Mouse (Mus musculus): ENCODE data around the gene Socs7. TPM values are rescaled to one million over a fixed set of nuclear protein-coding genes. Genes with fewer than 3 reads are reported as not detected.

The Socs7 gene
- 1.4 TPM for polyA plus RNA-seq (2017; shearing (Covaris generic))

DNA sequence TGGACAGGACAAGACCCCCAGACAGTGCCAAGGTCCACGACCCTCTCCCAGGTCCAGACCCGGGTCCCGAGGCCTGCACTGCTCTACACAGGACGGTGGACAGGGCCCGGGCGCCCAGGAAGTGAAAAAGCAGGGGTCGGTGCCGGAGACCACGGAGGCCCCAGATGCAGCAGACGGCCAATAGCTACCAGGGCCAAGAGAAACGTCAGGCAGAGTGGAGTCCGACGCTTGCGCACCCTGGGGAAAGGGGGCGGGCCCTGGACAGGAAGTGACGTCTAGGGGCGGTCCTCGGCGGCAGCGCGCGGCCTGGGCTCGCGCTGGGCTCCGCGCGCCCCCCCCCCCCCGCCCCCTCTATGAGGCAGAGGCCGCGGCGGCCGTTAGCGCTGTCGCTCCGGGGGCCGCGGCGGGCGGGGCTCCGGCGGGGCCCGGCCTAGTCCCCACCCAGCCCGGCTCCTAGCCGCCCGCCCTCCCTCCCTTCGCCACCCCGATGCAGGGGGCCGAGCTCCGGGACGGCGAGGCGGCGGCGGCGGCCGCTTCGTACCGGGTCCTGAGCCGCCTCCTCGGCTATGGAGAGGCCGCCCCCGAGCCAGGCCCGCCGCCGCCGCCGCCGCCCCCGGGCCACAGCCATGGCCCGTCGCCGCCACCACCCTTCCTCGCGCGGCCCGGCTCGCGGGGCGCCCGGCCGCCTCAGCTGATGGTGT, at the start of gene Socs7:
Gene Socs7, plus strand, starts transcription at position 604 of the 701 bp plus-strand sequence.

DNA sequence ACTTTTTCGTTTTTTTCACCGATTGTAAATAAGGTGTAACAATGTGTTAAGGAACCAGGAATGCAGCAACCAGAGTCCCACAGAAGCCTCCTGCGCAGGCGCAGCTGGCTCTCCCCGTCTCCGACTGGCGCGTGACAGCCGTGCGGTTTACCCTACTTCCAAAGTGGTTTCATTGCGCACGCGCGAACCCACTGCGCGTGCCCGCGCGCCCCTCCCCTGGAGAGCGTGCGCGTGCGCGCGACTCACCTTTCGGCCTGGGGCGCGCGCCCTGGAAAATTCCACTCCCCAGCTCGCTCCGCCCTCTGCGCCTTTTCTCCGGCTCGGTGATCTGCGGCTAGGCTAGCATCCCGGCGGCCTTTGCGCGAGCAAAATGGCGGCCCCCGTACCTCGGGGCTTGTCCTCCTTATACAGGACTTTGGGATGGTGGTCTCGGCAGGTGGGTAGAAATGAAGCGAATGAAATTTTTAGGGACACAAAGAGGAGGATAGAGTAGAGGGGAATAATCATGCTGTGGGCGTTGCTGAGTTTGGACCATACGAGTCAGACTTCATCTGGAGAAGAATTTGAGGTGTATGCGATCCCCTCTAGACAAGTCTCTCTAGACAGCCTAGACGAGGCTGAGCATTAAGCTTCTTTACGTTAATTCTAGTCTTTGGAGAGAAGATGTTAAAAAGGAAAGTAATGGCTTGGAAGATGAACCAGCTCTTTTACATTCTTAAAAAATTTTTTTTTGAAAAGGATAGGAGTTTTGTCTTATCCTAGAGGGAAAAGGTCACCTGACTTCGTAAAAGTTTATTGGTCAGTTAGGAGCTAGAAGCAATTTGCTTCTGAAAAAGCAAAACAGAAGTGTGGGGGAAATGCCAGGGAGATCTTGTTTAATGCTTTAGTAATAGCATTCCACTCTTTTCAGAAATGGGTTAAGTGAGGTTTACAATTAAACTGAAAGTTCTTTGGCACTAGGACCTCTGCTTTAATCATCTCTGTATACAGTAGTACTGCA, 46.5 kb upstream of the Socs7 start, which contains the start of gene Mrpl45:
Gene Mrpl45, plus strand, starts transcription at position 213 of the 1,000 bp plus-strand sequence.

DNA sequence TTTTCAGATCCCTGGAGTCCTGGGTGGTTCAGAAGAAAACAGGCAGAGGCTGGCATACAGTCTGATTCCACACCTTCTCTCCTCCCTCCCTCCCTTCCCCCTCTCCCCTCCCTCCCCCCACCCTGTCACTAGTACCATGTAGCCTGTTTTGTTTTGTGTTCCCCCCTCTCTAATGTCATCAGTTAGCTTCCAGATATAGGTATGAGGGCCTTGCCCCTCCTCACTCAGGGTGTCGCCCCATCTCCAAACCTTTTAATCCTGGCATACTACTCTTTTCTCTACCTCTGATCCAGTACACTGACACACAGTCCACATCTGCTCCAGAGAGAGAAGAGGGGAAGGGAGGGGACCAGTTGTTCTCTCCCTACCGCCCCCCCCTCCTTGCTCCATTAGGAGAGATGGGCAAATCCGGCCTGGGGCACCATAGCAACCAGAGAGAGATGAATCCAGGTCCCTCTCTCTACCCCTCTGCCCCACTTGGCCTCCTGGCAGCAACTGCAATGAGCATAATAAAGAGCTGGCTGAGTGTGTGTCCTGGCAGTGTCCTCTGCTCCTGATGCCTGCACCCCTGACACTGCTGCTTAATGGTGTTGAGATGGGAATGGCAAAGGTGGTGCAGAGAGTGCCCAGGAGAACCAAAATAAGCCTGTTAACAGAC, 10.2 kb upstream of the Socs7 start, which contains the start of gene Gpr179:
Gene Gpr179, minus strand, starts transcription at position 51 of the 658 bp plus-strand sequence.

DNA sequence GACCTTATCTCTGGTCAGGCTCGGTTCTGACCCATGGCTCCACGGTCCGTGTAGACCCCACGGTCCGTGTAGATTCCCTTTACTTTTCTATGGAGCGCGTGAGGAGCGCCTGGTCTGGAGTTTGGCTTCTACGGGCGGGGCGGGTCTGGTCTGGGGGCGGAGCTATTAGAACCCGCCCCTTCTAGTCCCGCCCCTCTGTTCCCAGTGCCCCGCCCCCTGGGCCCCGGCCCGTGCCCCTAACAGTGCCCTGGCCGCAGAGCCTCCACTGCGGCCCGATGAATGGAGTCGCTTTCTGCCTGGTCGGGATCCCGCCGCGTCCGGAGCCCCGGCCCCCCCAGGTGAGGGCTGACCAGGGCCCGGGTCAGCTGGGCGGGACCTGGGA, 53.0 kb downstream of the Socs7 start, which contains the start of gene Arhgap23:
Gene Arhgap23, plus strand, starts transcription at position 204 of the 382 bp plus-strand sequence.

Other genes starting within 250 kb of the Socs7 start
- 208 TPM for gene Tbx21, start 247.2 kb upstream of the Socs7 start, polyA plus RNA-seq (2017; shearing (Covaris generic))
- gene Tbkbp1, start 211.1 kb upstream of the Socs7 start, polyA plus RNA-seq (2017; shearing (Covaris generic)): 4.8 TPM
- 20.3 TPM for gene Kpnb1, start 174.7 kb upstream of the Socs7 start, polyA plus RNA-seq (2017; shearing (Covaris generic))
- 44.7 TPM for gene Npepps, start 81.9 kb upstream of the Socs7 start, polyA plus RNA-seq (2017; shearing (Covaris generic))
- gene Mrpl45, start 46.8 kb upstream of the Socs7 start, polyA plus RNA-seq (2017; shearing (Covaris generic)): 12.6 TPM
- gene Gpr179, start 10.5 kb upstream of the Socs7 start, polyA plus RNA-seq (2017; shearing (Covaris generic)): 0.21 TPM
- gene Arhgap23, start 53.0 kb downstream of the Socs7 start, polyA plus RNA-seq (2017; shearing (Covaris generic)): not detected
- gene 4933428G20Rik, start 137.8 kb downstream of the Socs7 start, polyA plus RNA-seq (2017; shearing (Covaris generic)): not detected
- gene Srcin1, start 213.6 kb downstream of the Socs7 start, polyA plus RNA-seq (2017; shearing (Covaris generic)): not detected